Mouse (Mus musculus) liver, embryonic 15.5 days (tissue): ENCODE data around the gene Ercc6l. TPM values are rescaled to one million over a fixed set of nuclear protein-coding genes. Genes with fewer than 3 reads are reported as not detected.

Source experiments
- ATAC-seq: fragments of 200-750 bp; cut with Nextera tagmentation; 2 replicates; pipeline ENCODE4 v1.8.0; 2017; ENCODE audit warnings: moderate number of reproducible peaks, mild to moderate bottlenecking, moderate library complexity; ENCODE audit not compliant: insufficient read depth
- H3K27ac ChIP-seq: fragments of 300-500 bp; sonication (generic); replicated peaks from 2 replicates; pipeline ENCODE4 v1.5.1; 2015; ENCODE audit warnings: mild to moderate bottlenecking, inconsistent platforms
- H3K27me3 ChIP-seq: fragments of 300-500 bp; sonication (generic); 2 replicates; pipeline ENCODE4 v1.6.1; 2015; ENCODE audit warnings: mild to moderate bottlenecking, inconsistent platforms
- H3K36me3 ChIP-seq: fragments of 300-500 bp; sonication (generic); replicated peaks from 2 replicates; pipeline ENCODE4 v1.6.1; 2015; ENCODE audit warnings: moderate library complexity, mild to moderate bottlenecking, inconsistent platforms
- H3K4me1 ChIP-seq: fragments of 300-500 bp; sonication (generic); replicated peaks from 2 replicates; pipeline ENCODE4 v1.6.1; 2015; ENCODE audit warnings: inconsistent platforms
- H3K4me2 ChIP-seq: fragments of 300-500 bp; sonication (generic); 2 replicates; pipeline ENCODE4 v1.6.1; 2015; ENCODE audit warnings: moderate library complexity, mild to moderate bottlenecking, inconsistent platforms
- H3K4me3 ChIP-seq: fragments of 300-500 bp; sonication (generic); replicated peaks from 2 replicates; pipeline ENCODE4 v1.5.1; 2015; ENCODE audit warnings: mild to moderate bottlenecking, inconsistent platforms
- H3K9ac ChIP-seq: fragments of 300-500 bp; sonication (generic); 2 replicates; pipeline ENCODE4 v1.6.1; 2015; ENCODE audit warnings: moderate library complexity, mild to moderate bottlenecking, inconsistent platforms
- H3K9me3 ChIP-seq: fragments of 300-500 bp; sonication (generic); replicated peaks from 2 replicates; pipeline ENCODE4 v1.6.1; 2016; ENCODE audit warnings: inconsistent platforms
- WGBS: fragments of 180-500 bp; shearing (Covaris S2); methylation state at CpG from one replicate; pipeline ENCODE4 v1.1.7; 2015; ENCODE audit warnings: mixed read lengths; ENCODE audit not compliant: insufficient replicate concordance; 5-methylcytosine and 5-hydroxymethylcytosine counted together
- polyA plus RNA-seq: library from polyadenylated mRNA; unstranded; fragments of >200 nt; fragmentation: Nextera tagmentation; extraction: Ambion mirVana; gene quantifications from 2 replicates; pipeline ENCODE4 v1.2.1, GENCODE M21; 2015

Ercc6l gene
- 9.2 and 9.6 TPM in 2 replicates for polyA plus RNA-seq

DNA sequence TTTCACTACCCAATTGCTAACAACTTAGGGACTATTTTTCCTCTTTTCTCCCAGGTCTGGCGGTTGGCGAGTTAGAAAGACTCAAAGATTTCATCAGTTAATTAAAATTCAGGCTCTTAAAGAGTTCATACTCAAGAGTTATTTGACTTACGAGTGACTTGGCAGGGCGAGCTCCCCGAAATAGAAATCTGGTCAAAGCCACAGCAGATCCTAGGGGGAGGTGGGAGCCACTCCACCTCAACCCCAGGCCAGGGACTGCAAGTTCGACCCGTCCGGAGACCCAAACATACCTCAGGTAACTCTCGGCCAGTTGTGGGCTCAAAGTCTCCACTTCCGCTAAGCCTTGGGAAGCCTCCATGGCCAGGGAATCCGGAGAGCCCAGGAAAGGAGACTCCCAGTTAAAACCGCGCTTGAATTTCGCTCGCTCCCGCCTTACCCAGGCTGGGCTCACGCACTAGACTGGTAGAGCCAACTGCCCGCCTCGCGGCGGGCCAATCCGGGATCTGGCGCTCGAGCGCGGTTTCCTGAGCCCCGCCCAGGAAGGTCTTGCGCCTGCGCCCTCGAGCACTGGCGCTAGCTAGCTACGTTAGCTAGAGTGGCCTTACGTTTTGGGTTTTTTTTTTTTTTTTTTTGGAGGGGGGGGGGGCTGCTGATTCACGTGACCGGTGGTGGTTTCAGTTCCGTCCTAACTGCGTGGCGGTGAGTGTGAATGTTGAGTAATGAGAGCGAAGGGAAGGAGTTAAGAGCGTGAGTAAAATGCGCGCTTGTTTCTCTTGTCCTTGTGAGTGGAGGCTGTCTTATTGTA, at the start of gene Ercc6l:
TSS of gene Ercc6l (minus strand) at position 474 of the 805 bp plus-strand sequence.
- Histone ChIP-seq H3K27me3 (no peaks in the 10 kb centered on the region), H3K27ac (peak within 1 kb of the TSS; percentile 80), H3K4me1 (peaks cover 7% of the 10 kb centered on the region; the same call in 1 of the 2 replicates), H3K4me3 (peak within 1 kb of the TSS; percentile 72), H3K36me3 (0 out of 2 replicates have a peak, but pooled peaks cover 2% of the 10 kb centered on the region), H3K9me3 (no peaks in the 10 kb centered on the region), H3K9ac (peak within 1 kb of the TSS; percentile 70), H3K4me2 (peak within 1 kb of the TSS; percentile 63)
- ATAC-seq, result peak; percentile 99
- 12% methylated on average over 42 of the region's 42 CpGs for WGBS

DNA sequence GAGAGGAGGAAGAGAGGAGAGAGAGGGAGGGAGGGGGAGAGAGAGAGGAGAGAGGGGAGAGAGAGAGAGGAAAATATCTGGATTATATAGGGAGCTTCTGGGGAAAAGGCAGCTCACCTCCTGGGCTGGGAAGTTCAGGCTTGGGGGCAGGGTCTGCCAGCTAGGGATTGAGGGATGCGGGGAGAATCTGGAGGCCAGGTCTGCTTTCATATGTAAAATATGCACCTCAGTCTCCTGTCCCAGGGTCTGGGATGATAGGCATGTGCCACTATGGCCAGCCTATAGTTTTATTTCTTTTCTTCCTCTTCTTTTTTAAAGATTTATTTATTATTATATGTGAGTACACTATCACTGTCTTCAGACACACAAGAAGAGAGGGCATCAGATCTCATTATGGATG, 33.9 kb upstream of the Ercc6l start:
- Histone ChIP-seq H3K9me3 (no peaks in the 10 kb centered on the region), H3K27ac (no peak overlapping the region), H3K4me1 (peaks cover 12% of the 10 kb centered on the region), H3K36me3 (peaks cover 13% of the 10 kb centered on the region), H3K27me3 (no peaks in the 10 kb centered on the region; the same call in 1 of the 2 replicates), H3K4me2 (no peak overlapping the region), H3K4me3 (no peak overlapping the region), H3K9ac (no peak overlapping the region)
- 33% methylated on average over 1 of the region's 1 CpGs for WGBS
- no peak for ATAC-seq

DNA sequence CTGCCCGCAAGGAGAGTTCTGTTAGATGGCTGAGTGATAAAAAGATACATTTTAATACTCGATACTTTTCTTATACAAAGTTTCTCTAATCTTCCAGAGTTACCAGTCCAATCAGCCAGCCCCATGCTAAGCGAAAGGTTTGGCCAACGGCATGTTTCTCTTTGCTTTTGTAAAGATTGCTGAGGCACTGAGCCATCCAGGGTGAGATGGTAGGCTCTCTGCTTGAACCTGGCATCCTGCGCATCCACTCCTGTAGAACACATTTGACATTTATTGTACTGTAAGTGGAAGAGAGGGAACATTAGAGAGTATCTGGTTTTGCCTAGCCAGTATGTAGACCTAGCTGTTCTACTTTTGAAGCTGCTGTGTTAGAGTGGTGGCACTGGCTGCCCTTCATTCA, 32.7 kb upstream of the Ercc6l start:
- no peak overlapping the region; the same call in 1 of the 2 replicates for H3K9ac ChIP-seq
- 38% methylated on average over 5 of the region's 5 CpGs for WGBS
- H3K4me2 ChIP-seq, result peak overlapping the region; percentile 68
- no peak overlapping the region for H3K27ac ChIP-seq
- peaks cover 24% of the 10 kb centered on the region for H3K36me3 ChIP-seq
- H3K27me3 ChIP-seq, result no peaks in the 10 kb centered on the region; the same call in 1 of the 2 replicates
- H3K4me3 ChIP-seq, result peak overlapping the region; percentile 64
- H3K4me1 ChIP-seq, result peaks cover 13% of the 10 kb centered on the region
- ATAC-seq, result no peak
- H3K9me3 ChIP-seq, result no peaks in the 10 kb centered on the region

- ATAC-seq, result peak; percentile 80
- Histone ChIP-seq H3K27me3 (no peaks in the 10 kb centered on the region; the same call in 1 of the 2 replicates), H3K4me3 (peak within 1 kb of the TSS; percentile 64), H3K4me1 (peaks cover 13% of the 10 kb centered on the region), H3K9me3 (no peaks in the 10 kb centered on the region), H3K27ac (peak within 1 kb of the TSS; percentile 62), H3K4me2 (peak within 1 kb of the TSS; percentile 68), H3K9ac (peak within 1 kb of the TSS; percentile 58), H3K36me3 (peaks cover 31% of the 10 kb centered on the region)
- WGBS, result 16% methylated on average over 37 of the region's 37 CpGs
These were observed 32.0 kb upstream of the Ercc6l start, which contains the start of gene Rps4x for GRCm38 (mm10) chrX:102188712-102189497. TSS of gene Rps4x (minus strand) at chrX:102189394.

DNA sequence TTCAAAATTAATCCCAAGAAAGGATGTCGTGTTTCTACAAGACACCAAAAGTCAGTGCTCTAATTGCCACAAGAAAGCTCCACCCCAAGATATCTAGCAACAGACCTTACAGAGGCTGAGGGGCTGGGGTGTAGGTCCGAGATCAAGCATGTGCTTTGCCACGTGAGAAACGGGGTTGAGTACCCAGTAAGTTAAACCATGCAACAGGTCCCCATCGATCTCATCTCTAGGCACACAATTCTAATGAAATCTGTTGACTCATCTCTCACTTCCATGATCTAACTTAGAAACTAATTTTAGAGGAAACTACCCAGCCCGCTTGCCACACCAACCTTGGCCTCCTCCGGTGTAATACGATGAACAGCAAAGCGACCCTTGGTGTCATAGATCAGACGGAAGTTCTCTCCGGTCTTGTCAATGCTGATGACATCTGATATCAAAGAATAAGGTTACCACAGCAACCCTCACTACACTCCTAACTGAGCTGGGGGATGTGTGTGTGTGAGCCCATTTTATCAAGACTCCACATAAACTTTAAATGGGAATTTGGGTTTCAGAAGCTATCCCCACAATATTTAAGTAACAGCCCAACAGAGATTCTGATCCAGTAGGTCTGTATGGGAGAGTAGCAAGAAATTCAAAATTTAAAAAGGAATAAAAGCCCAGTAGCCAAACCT, 30.3 kb upstream of the Ercc6l start:
- 29% methylated on average over 11 of the region's 11 CpGs for WGBS
- peak overlapping the region; percentile 68 for H3K4me2 ChIP-seq
- H3K9ac ChIP-seq, result peak overlapping the region; percentile 30
- H3K27ac ChIP-seq, result 0 out of 2 replicates have a peak overlapping the region, but pooled peaks have one; percentile 29
- H3K4me3 ChIP-seq, result peak overlapping the region; percentile 64
- H3K36me3 ChIP-seq, result peaks cover 37% of the 10 kb centered on the region
- H3K4me1 ChIP-seq, result peaks cover 13% of the 10 kb centered on the region
- H3K9me3 ChIP-seq, result no peaks in the 10 kb centered on the region
- no peak for ATAC-seq
- no peaks in the 10 kb centered on the region for H3K27me3 ChIP-seq

DNA sequence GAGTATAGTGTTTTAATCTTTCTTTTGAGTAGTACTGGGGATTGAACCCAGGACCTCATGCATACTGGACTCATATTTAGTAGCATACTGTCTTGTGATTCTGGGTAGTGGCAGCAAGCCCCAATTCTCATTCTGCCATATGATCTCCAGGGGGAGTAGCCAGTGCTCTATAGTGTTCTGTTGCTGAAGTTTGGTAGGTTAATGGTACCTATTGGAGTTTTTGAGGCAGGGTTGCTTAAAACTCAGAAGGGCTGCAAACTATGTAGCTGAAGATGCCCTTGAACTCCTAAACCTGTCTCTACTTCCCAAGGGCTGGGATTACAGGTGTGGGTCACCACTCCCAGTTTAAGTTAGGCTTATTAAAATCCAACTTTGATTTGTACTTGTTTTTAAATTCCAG, 25.7 kb upstream of the Ercc6l start:
- Histone ChIP-seq H3K9me3 (no peaks in the 10 kb centered on the region), H3K9ac (no peak overlapping the region), H3K4me3 (no peak overlapping the region), H3K36me3 (peaks cover 36% of the 10 kb centered on the region), H3K4me2 (no peak overlapping the region), H3K27me3 (no peaks in the 10 kb centered on the region), H3K27ac (no peak overlapping the region), H3K4me1 (peaks cover 7% of the 10 kb centered on the region; the same call in 1 of the 2 replicates)
- no peak for ATAC-seq

DNA sequence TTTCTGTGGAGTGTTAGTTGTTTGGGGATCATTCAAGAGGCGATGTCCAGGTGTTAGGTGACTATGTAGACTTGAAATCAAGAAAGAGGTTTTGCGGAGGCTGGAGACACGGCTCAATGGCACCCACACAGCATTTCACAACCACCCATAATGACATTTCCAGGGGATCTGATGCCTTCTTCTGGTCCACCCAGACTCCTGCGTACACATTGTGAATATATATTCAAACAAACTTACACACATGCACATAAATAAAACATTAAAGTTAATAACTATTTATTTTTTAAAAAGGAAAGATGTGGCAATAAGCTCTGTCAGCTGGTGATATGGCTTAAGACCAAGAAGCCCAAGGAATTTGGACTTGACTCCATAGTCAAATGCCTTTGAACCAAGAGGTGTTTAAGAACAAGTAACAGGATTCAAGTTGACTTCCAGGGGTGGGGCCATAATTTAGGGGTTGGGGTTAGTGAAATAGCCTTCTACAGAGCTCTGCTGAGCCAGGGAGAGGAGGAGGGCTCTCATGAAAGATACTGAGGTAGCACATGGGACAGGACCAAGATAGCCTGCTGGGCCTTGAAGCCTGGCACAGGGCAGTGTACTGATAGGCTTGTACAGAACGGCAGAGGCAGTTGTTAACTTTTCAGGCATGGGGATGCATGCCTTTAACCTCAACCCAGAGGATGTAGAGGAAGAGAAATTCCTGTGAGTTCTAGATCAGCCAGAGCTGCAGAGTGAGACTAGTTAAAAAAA, 18.8 kb upstream of the Ercc6l start:
- no peaks in the 10 kb centered on the region for H3K36me3 ChIP-seq
- no peak overlapping the region for H3K4me2 ChIP-seq
- H3K27me3 ChIP-seq, result no peaks in the 10 kb centered on the region
- H3K9me3 ChIP-seq, result no peaks in the 10 kb centered on the region
- no peak overlapping the region for H3K4me3 ChIP-seq
- no peak overlapping the region for H3K27ac ChIP-seq
- ATAC-seq, result no peak
- no peaks in the 10 kb centered on the region for H3K4me1 ChIP-seq
- WGBS, result 75% methylated on average over 5 of the region's 5 CpGs
- H3K9ac ChIP-seq, result no peak overlapping the region

- no peak overlapping the region for H3K27ac ChIP-seq
- no peak overlapping the region for H3K4me2 ChIP-seq
- no peaks in the 10 kb centered on the region for H3K36me3 ChIP-seq
These were observed 14.0 kb upstream of the Ercc6l start for GRCm38 (mm10) chrX:102170900-102171299.

GRCm38 (mm10) chrX:102170135-102170534, 13.2 kb upstream of the Ercc6l start:
- H3K27me3 ChIP-seq, result 0 out of 2 replicates have a peak, but pooled peaks cover 5% of the 10 kb centered on the region
- no peak overlapping the region for H3K4me3 ChIP-seq
- H3K36me3 ChIP-seq, result no peaks in the 10 kb centered on the region
- no peaks in the 10 kb centered on the region for H3K9me3 ChIP-seq
- no peaks in the 10 kb centered on the region for H3K4me1 ChIP-seq
- no peak overlapping the region; the same call in 1 of the 2 replicates for H3K27ac ChIP-seq
- H3K9ac ChIP-seq, result no peak overlapping the region
- H3K4me2 ChIP-seq, result no peak overlapping the region
- 40% methylated on average over 3 of the region's 3 CpGs for WGBS
- no peak for ATAC-seq

More at GRCm38 (mm10) chrX:102170900-102171299, 14.0 kb upstream of the Ercc6l start:
- Histone ChIP-seq H3K4me1 (no peaks in the 10 kb centered on the region), H3K9ac (no peak overlapping the region), H3K4me3 (no peak overlapping the region), H3K9me3 (no peaks in the 10 kb centered on the region), H3K27me3 (0 out of 2 replicates have a peak, but pooled peaks cover 5% of the 10 kb centered on the region)
- peak; percentile 51; the same call in 1 of the 2 replicates for ATAC-seq
- WGBS, result 23% methylated on average over 3 of the region's 3 CpGs

DNA sequence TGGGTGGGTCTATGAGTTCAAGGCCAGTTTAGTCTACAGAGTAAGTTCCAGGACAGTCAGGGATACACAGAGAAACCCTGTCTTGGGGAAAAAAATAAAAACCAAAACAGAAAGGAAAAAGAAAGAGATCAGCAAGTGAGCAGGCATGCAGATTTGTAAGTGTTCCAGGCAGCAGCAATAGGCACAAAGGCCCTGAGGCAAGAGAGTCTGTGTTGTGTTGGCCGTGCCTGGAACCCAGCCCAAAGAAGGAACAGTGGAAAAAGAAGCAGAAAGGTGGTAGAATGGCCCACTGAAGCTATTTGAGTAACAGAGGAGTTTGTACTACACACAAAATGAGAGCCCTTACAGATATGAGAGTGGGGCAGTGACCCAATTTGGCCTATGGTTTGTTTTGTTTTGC, 12.8 kb upstream of the Ercc6l start:
- Histone ChIP-seq H3K9ac (no peak overlapping the region), H3K9me3 (no peaks in the 10 kb centered on the region), H3K27me3 (0 out of 2 replicates have a peak, but pooled peaks cover 5% of the 10 kb centered on the region), H3K4me3 (no peak overlapping the region), H3K27ac (no peak overlapping the region), H3K36me3 (no peaks in the 10 kb centered on the region), H3K4me1 (no peaks in the 10 kb centered on the region), H3K4me2 (no peak overlapping the region)
- no peak for ATAC-seq
- WGBS, result 73% methylated on average over 1 of the region's 1 CpGs
